Mouse (Mus musculus) inflammation-experienced regulatory T-cells, adult 6 months (primary cell): ENCODE data around the gene Prn. TPM values are rescaled to one million over a fixed set of nuclear protein-coding genes. Genes with fewer than 3 reads are reported as not detected.

Source experiments
- ATAC-seq: one replicate; pipeline ENCODE4 v1.8.0; 2017
- polyA plus RNA-seq, 3 experiments: library from polyadenylated mRNA; unstranded; fragments of 100-300 nt; shearing (Covaris generic); gene quantifications; one replicate each; pipeline ENCODE4 v1.2.1; 2017

The Prn gene
- not detected for polyA plus RNA-seq

GRCm38 (mm10) chr2:131909683-131910572 lies at the start of gene Prn, which contains the start of gene Prnp:
Gene Prn (plus strand): TSS chr2:131909957.
Gene Prnp (plus strand): TSS chr2:131909928.
- peak; percentile 96 for ATAC-seq

GRCm38 (mm10) chr2:131862617-131863275 lies 47.0 kb upstream of the Prn start:
- no peak for ATAC-seq

GRCm38 (mm10) chr2:131863472-131863871 lies 46.3 kb upstream of the Prn start:
- ATAC-seq, result no peak

- ATAC-seq, result no peak
Observed at GRCm38 (mm10) chr2:131864262-131864796, 45.4 kb upstream of the Prn start.

GRCm38 (mm10) chr2:131866676-131867075 lies 43.1 kb upstream of the Prn start:
- ATAC-seq, result no peak

GRCm38 (mm10) chr2:131868983-131869382 lies 40.8 kb upstream of the Prn start:
- no peak for ATAC-seq

GRCm38 (mm10) chr2:131873376-131873775 lies 36.4 kb upstream of the Prn start:
- no peak for ATAC-seq

- no peak for ATAC-seq
Observed at GRCm38 (mm10) chr2:131876551-131877265, 33.0 kb upstream of the Prn start.

GRCm38 (mm10) chr2:131881766-131882165 lies 28.0 kb upstream of the Prn start:
- no peak for ATAC-seq

- no peak for ATAC-seq
Observed at GRCm38 (mm10) chr2:131883136-131883535, 26.6 kb upstream of the Prn start.

GRCm38 (mm10) chr2:131886503-131887160 lies 23.1 kb upstream of the Prn start:
- ATAC-seq, result no peak

- ATAC-seq, result no peak
Observed at GRCm38 (mm10) chr2:131888233-131888632, 21.5 kb upstream of the Prn start.

GRCm38 (mm10) chr2:131892534-131892933 lies 17.2 kb upstream of the Prn start:
- ATAC-seq, result no peak

- ATAC-seq, result no peak
Observed at GRCm38 (mm10) chr2:131895106-131895505, 14.7 kb upstream of the Prn start.

- ATAC-seq, result no peak
Observed at GRCm38 (mm10) chr2:131896011-131896410, 13.7 kb upstream of the Prn start.

GRCm38 (mm10) chr2:131897336-131898109 lies 12.2 kb upstream of the Prn start:
- ATAC-seq, result no peak

GRCm38 (mm10) chr2:131902423-131902822 lies 7.3 kb upstream of the Prn start:
- ATAC-seq, result no peak

- ATAC-seq, result peak; percentile 79
Observed at GRCm38 (mm10) chr2:131902867-131903266, 6.9 kb upstream of the Prn start.

GRCm38 (mm10) chr2:131905025-131905424 lies 4.7 kb upstream of the Prn start:
- no peak for ATAC-seq

GRCm38 (mm10) chr2:131905776-131906175 lies 4.0 kb upstream of the Prn start:
- no peak for ATAC-seq

GRCm38 (mm10) chr2:131906266-131906665 lies 3.5 kb upstream of the Prn start:
- ATAC-seq, result no peak
